Comparison of ENCODE assay signal across 8 mouse cellular contexts in the genomic region with DNA sequence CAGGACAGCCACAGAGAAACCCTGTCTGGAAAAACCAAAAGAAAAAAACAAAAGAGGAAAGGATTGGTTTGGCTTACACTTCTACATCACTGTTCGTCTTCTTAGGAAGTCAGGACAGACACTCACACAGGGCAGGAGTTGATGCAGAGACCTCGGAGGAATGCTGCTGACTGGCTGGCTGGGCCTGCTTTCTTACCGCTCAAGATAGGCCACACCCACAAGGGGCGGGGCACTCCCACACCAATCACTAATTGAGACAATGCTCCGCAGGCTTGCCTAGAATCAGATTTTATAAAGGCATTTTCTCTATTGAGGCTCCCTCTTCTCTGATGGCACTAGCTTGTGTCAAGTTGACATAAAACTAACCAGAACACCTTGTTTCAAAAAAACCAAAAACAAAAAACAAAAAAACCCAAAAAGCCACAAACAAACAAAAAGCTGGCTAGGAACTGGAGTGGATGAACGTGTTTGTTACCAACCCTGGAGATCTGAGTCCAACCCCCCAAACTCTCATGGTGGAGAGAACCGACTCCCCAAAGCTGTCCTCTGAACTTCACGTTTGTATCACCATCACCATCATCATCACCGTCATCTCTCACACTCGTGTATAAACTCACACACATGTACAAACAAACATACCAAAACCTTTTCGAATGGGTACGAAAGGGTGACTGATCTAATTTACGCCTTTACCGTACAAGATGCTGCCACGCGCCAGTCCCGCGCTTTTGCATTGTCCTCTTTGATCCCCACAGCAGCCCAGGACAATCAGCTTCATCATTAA. TPM values are rescaled to one million over a fixed set of nuclear protein-coding genes. Genes with fewer than 3 reads are reported as not detected.
DNase-seq lines count a peak whose midpoint lies in the region; ATAC-seq and TF ChIP-seq lines count a peak whose summit lies in the region.

No protein-coding gene starts in this region.

- no peak overlapping the region for H3K4me2 ChIP-seq in kidney, embryonic 15.5 days
- H3K4me2 ChIP-seq in midbrain, embryonic 13.5 days (replicated peaks): no peak overlapping the region

- WGBS in kidney, adult 2 months: 74% methylated on average over 18 of the region's 18 CpGs
- WGBS in kidney, embryonic 15.5 days: 64% methylated on average over 18 of the region's 18 CpGs
- WGBS in midbrain, embryonic 13.5 days: 63% methylated on average over 18 of the region's 18 CpGs

- peak; percentile 47 for DNase-seq in kidney, adult 2 months
- peak; percentile 33 for DNase-seq in brain, adult 2 months (ENCODE audit: low read depth, low spot score)
- no peak for DNase-seq in layer of hippocampus, adult 8-10 months (ENCODE audit: low spot score in 2 of 2)
- no peak for DNase-seq in ovary, adult 18-20 months (ENCODE audit: low spot score)

- no peaks in the 10 kb centered on the region for H3K9me3 ChIP-seq in kidney, embryonic 15.5 days (replicated peaks)
- no peaks in the 10 kb centered on the region for H3K9me3 ChIP-seq in megakaryocyte, embryonic 14.5 days
- H3K9me3 ChIP-seq in midbrain, embryonic 13.5 days: no peaks in the 10 kb centered on the region

- peak overlapping the region; percentile 14; the same call in 1 of the 2 replicates for H3K27ac ChIP-seq in kidney, adult 2 months (ENCODE audit: insufficient read depth, low read depth, low read length)
- no peak overlapping the region for H3K27ac ChIP-seq in kidney, embryonic 15.5 days
- no peak overlapping the region for H3K27ac ChIP-seq in midbrain, embryonic 13.5 days

- no peaks in the 10 kb centered on the region for H3K27me3 ChIP-seq in kidney, adult 2 months (replicated peaks; ENCODE audit: control insufficient read depth, insufficient read depth, low read length)
- peaks cover 17% of the 10 kb centered on the region for H3K27me3 ChIP-seq in kidney, embryonic 15.5 days
- H3K27me3 ChIP-seq in megakaryocyte, embryonic 14.5 days (replicated peaks): no peaks in the 10 kb centered on the region
- peaks cover 34% of the 10 kb centered on the region for H3K27me3 ChIP-seq in midbrain, embryonic 13.5 days

- H3K36me3 ChIP-seq in kidney, adult 2 months (ENCODE audit: control insufficient read depth, insufficient read depth, low read length): no peaks in the 10 kb centered on the region
- no peaks in the 10 kb centered on the region for H3K36me3 ChIP-seq in kidney, embryonic 15.5 days
- H3K36me3 ChIP-seq in megakaryocyte, embryonic 14.5 days (replicated peaks; ENCODE audit: low read length): no peaks in the 10 kb centered on the region
- H3K36me3 ChIP-seq in midbrain, embryonic 13.5 days: no peaks in the 10 kb centered on the region

- no peak overlapping the region for H3K4me3 ChIP-seq in kidney, adult 2 months (ENCODE audit: insufficient read depth, low read depth, low read length)
- no peak overlapping the region for H3K4me3 ChIP-seq in kidney, embryonic 15.5 days (replicated peaks)
- peak overlapping the region; percentile 80 for H3K4me3 ChIP-seq in megakaryocyte, embryonic 14.5 days (replicated peaks)
- no peak overlapping the region for H3K4me3 ChIP-seq in midbrain, embryonic 13.5 days (replicated peaks)

- no peak overlapping the region for H3K9ac ChIP-seq in kidney, embryonic 15.5 days
- no peak overlapping the region for H3K9ac ChIP-seq in midbrain, embryonic 13.5 days (replicated peaks)

- no peaks in the 10 kb centered on the region for H3K4me1 ChIP-seq in kidney, adult 2 months (ENCODE audit: control insufficient read depth, insufficient read depth, low read length)
- H3K4me1 ChIP-seq in kidney, embryonic 15.5 days: peaks cover 35% of the 10 kb centered on the region
- peaks cover 86% of the 10 kb centered on the region for H3K4me1 ChIP-seq in megakaryocyte, embryonic 14.5 days
- H3K4me1 ChIP-seq in midbrain, embryonic 13.5 days (replicated peaks): peaks cover 10% of the 10 kb centered on the region

- no peak for ATAC-seq in kidney, embryonic 15.5 days (replicated peaks; ENCODE audit: low FRiP score)
- ATAC-seq in inflammation-experienced regulatory T-cells, adult 6 months: peak; percentile 34
- ATAC-seq in midbrain, embryonic 13.5 days: no peak

- no peak for TF ChIP-seq CTCF in kidney, adult 2 months (conservative IDR thresholded peaks at IDR 0.05; ENCODE audit: insufficient read depth, insufficient read length, low read depth, low read length)

- no peak for TF ChIP-seq POLR2A in kidney, adult 2 months (IDR thresholded peaks at IDR 0.05; ENCODE audit: low read depth, low read length)

RNA-seq across cellular contexts. Expression of a gene that starts 0.8 kb away (rescaled TPM):
- polyA plus RNA-seq in kidney, adult 2 months (2012; rRNA removed): 3.1 and 7.2 TPM in 2 replicates
- polyA plus RNA-seq in kidney, embryonic 15.5 days (2015; fragmentation: Nextera tagmentation; extraction: Ambion mirVana): 4.2 and 4.8 TPM in 2 replicates
- polyA plus RNA-seq in inflammation-experienced regulatory T-cells, adult 6 months (2017; shearing (Covaris generic)): 100 to 1,000 TPM; 108 to 124 (median 115) TPM
- polyA plus RNA-seq in megakaryocyte, embryonic 14.5 days (2012; ENCODE audit: insufficient read depth, low replicate concordance): 40.4 and 46.2 TPM in 2 replicates
- polyA plus RNA-seq in midbrain, embryonic 13.5 days (2015; fragmentation: Nextera tagmentation; extraction: Ambion mirVana): 13.2 and 13.7 TPM in 2 replicates
- 10 to 100 TPM; 26.7 to 30.2 (median 28.4) TPM for total RNA-seq in layer of hippocampus, adult 8-10 months (2022)

RNA-seq across cellular contexts. Expression of a gene that starts 36.2 kb away (rescaled TPM):
- 34.2 and 37.5 TPM in 2 replicates for polyA plus RNA-seq in kidney, adult 2 months (2012; rRNA removed)
- polyA plus RNA-seq in kidney, embryonic 15.5 days (2015; fragmentation: Nextera tagmentation; extraction: Ambion mirVana): 35.4 and 42.2 TPM in 2 replicates
- 1 to 10 TPM; 4.6 to 8.9 (median 6.0) TPM for polyA plus RNA-seq in inflammation-experienced regulatory T-cells, adult 6 months (2017; shearing (Covaris generic))
- 21.7 and 25.3 TPM in 2 replicates for polyA plus RNA-seq in megakaryocyte, embryonic 14.5 days (2012; ENCODE audit: insufficient read depth, low replicate concordance)
- 37.7 and 40.6 TPM in 2 replicates for polyA plus RNA-seq in midbrain, embryonic 13.5 days (2015; fragmentation: Nextera tagmentation; extraction: Ambion mirVana)
- 10 to 100 TPM; 63.5 to 75.6 (median 74.5) TPM for total RNA-seq in layer of hippocampus, adult 8-10 months (2022)

Comparison
In these comparisons a context has a peak if more than half of its experiments do, and no peak if none do; other contexts are left out.
1. DNase-seq: peak in kidney, adult 2 months (single experiment) and brain, adult 2 months (single experiment); none in layer of hippocampus, adult 8-10 months (0 of 2) and ovary, adult 18-20 months (single experiment).